Mouse (Mus musculus) ES-E14 (cell line): ENCODE results near the gene Ndufaf3.

Experiments used
- HCFC1 ChIP-seq: IDR thresholded peaks from 2 replicates; pipeline ENCODE4 v1.6.1; 2012; ENCODE audit warnings: low read length, inconsistent platforms, borderline replicate concordance; ENCODE audit not compliant: insufficient read depth
- ZC3H11A ChIP-seq: IDR thresholded peaks from 2 replicates; pipeline ENCODE4 v1.6.1; 2012; ENCODE audit warnings: low read depth, mild to moderate bottlenecking, inconsistent platforms, low read length, borderline replicate concordance

DNA sequence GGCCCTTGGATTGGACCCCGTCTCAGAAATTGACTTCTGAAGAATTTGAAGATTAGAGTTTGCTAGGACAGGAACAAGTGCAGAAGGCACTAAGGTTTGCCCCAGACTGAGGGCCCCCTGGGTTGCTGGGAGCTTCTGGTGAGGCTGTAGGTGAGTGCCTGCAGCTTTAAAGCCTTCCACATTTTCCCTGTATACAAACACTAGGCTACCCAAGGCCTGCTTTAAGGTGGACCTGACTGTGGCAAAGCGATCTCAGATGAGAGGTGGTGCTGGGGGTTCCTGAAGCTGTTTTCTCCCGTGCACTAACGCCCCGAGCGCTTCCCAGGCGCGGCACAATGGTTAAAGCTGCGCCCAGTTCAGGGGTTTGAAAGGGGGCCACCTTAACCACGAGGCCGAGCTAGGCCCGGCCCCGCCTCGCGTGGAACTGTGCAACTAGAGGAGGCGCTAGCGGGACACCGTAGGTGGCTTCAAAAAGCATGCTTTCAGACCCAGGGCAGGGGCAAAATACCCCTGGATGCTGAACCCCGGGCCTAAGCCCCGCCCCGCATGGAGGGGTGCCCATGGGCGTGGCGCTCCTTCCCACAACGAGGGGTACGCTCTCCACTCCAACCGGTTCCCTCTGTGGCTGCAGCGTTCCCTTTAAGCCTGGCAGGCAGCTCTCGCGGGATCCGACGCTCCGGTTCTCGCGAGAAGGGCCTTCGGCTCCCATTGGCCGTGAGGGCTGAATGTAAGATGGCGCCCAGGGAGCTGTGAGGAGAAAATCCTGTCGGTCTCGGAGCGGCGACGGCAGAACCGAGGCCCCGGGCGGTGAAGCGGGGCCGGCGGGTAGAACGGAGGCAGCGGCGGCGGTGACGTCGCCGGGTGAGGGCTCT, 50.6 kb downstream of the Ndufaf3 start, which contains the start of gene Qrich1:
- TF ChIP-seq HCFC1 (no peak; the same call in 1 of the 2 replicates), ZC3H11A (no peak)
